Mouse (Mus musculus) liver, embryonic 12.5 days (tissue): ENCODE measurements around the gene Fam57a. TPM values are rescaled to one million over a fixed set of nuclear protein-coding genes. Genes with fewer than 3 reads are reported as not detected.

Experiments used
- ATAC-seq: fragments of 200-750 bp; cut with Nextera tagmentation; 2 replicates; pipeline ENCODE4 v1.8.0; 2017; ENCODE audit warnings: moderate number of reproducible peaks, mild to moderate bottlenecking, moderate library complexity
- H3K27ac ChIP-seq: fragments of 300-500 bp; sonication (generic); 2 replicates; pipeline ENCODE4 v1.5.1; 2016; ENCODE audit warnings: mild to moderate bottlenecking
- H3K27me3 ChIP-seq: fragments of 300-500 bp; sonication (generic); replicated peaks from 2 replicates; pipeline ENCODE4 v1.6.1; 2016; ENCODE audit warnings: mild to moderate bottlenecking, moderate library complexity
- H3K36me3 ChIP-seq: fragments of 300-500 bp; sonication (generic); 2 replicates; pipeline ENCODE4 v1.6.1; 2016; ENCODE audit warnings: mild to moderate bottlenecking, moderate library complexity
- H3K4me1 ChIP-seq: fragments of 300-500 bp; sonication (generic); 2 replicates; pipeline ENCODE4 v1.6.1; 2016
- H3K4me2 ChIP-seq: fragments of 300-500 bp; sonication (generic); 2 replicates; pipeline ENCODE4 v1.6.1; 2016; ENCODE audit warnings: mild to moderate bottlenecking, moderate library complexity
- H3K4me3 ChIP-seq: fragments of 300-500 bp; sonication (generic); 2 replicates; pipeline ENCODE4 v1.5.1; 2016; ENCODE audit warnings: mild to moderate bottlenecking, moderate library complexity
- H3K9ac ChIP-seq: fragments of 300-500 bp; sonication (generic); 2 replicates; pipeline ENCODE4 v1.6.1; 2016; ENCODE audit warnings: mild to moderate bottlenecking, moderate library complexity
- H3K9me3 ChIP-seq: fragments of 300-500 bp; sonication (generic); replicated peaks from 2 replicates; pipeline ENCODE4 v1.6.1; 2016; ENCODE audit warnings: mild to moderate bottlenecking, moderate library complexity
- WGBS: fragments of 180-500 bp; shearing (Covaris S2); methylation state at CpG from one replicate; pipeline ENCODE4 v1.1.7; 2016; ENCODE audit not compliant: insufficient replicate concordance; 5-methylcytosine and 5-hydroxymethylcytosine counted together
- polyA plus RNA-seq: library from polyadenylated mRNA; unstranded; fragments of >200 nt; fragmentation: Nextera tagmentation; extraction: Ambion mirVana; gene quantifications from 2 replicates; pipeline ENCODE4 v1.2.1, GENCODE M21; 2016

Gene Fam57a
- polyA plus RNA-seq: 7.7 and 8.4 TPM in 2 replicates

DNA sequence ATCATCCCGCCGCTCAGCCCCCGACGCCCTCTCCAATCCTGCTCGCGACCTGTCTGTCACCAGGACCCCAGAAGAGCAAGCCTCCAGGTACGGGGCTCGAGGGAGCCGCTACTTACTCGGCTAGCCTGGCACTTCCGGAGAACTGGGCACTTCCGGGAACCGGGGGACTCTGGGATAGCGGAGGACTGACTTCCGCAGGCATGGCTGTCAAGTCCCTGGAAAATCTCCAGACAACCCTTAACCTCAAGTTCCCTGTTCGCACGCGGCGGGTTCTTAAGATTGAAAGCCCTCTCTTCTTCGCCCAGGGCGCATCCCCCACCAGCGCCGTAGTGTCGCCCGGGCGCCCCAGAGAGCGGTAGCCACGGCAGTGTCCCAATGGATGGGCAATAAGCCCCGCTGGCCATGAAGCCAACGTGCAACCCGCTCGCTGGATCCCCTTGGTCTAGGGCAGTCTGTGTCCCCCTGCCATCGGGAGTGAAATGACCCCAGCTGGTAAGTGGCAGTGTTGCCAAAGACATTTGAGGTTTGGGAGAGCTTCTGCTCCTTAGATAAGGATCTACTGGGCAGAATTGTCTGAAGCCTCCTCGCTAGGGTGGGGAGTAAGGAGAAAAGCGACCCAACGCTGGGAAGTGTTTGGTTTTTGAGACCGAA lies at the start of gene Fam57a, which contains the start of gene Vps53:
Fam57a (plus strand) TSS at position 177 of the 651 bp plus-strand sequence.
Vps53 (minus strand) TSS at position 153 of the 651 bp plus-strand sequence.
- 0% methylated on average over 37 of the region's 37 CpGs for WGBS
- H3K36me3 ChIP-seq: peaks cover 18% of the 10 kb centered on the region
- H3K9ac ChIP-seq: peak within 1 kb of the TSS; percentile 84
- no peaks in the 10 kb centered on the region for H3K27me3 ChIP-seq
- H3K4me3 ChIP-seq: peak within 1 kb of the TSS; percentile 94
- peak within 1 kb of the TSS; percentile 78 for H3K27ac ChIP-seq
- peaks cover 17% of the 10 kb centered on the region for H3K4me1 ChIP-seq
- peak within 1 kb of the TSS; percentile 93 for H3K4me2 ChIP-seq
- H3K9me3 ChIP-seq: no peaks in the 10 kb centered on the region
- ATAC-seq: peak; percentile 89

DNA sequence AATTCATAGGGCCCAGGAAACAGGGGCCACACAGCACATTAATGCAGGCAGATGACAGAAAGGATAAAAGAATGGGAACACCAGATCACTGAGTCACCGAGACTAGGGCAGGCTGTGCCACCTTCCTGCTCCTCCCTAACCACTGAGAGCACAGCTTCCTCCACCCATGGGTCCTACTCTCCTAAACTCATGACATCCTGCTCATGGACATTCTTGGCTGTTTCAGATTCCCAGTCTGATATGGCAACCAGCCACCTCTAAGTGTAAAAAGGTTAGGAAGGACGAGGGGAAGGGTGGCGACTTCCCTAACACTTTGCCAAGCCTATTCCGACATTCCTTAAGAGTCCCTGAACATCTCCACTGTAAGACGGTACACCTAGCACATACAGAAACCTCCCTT lies 48.6 kb upstream of the Fam57a start:
- Histone ChIP-seq H3K9ac (no peak overlapping the region), H3K27ac (no peak overlapping the region), H3K4me2 (no peak overlapping the region), H3K4me1 (no peaks in the 10 kb centered on the region), H3K4me3 (no peak overlapping the region), H3K27me3 (no peaks in the 10 kb centered on the region), H3K9me3 (no peaks in the 10 kb centered on the region), H3K36me3 (peaks cover 40% of the 10 kb centered on the region)
- 52% methylated on average over 5 of the region's 5 CpGs for WGBS
- ATAC-seq: no peak

DNA sequence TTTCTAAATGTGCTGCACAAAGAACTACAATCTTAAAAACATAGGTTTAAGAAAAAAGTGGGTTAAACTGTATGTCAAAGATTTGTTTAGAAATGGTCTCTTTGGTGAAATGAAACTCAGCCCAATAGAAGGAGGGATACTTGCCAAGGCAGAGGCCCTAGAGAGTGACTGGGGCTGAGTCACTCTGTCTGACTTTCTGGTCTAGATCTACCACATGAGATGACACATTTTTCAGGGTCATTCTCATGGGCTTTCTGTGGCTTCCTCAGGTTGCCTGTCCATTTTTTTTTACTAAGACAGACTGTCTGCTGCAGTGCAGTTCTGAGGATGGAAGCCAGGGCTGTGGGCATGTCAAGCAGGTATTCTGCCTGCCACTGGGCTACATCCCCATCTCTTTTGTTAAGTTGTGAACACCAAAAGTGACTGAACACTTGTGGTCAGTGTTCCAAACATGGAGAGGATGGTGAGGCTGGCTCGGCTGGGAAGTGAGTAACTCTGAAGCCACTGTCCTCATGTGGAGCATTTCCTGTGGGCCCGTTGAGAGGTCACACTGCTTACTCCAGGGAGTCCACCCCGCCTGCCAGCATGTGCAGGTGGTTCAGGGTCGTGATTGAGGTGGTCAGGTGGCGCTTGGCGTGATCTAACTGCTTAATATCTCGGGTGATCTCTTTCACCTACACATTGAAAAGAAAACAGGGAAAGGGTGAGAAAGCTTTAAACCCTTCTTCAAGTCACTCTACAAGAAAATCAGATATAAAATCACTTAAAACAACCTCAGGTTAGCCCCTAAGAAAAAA lies 43.6 kb upstream of the Fam57a start:
- H3K9ac ChIP-seq: no peak overlapping the region
- H3K9me3 ChIP-seq: no peaks in the 10 kb centered on the region
- 67% methylated on average over 7 of the region's 7 CpGs for WGBS
- H3K36me3 ChIP-seq: peaks cover 46% of the 10 kb centered on the region
- H3K27ac ChIP-seq: no peak overlapping the region
- no peak overlapping the region for H3K4me3 ChIP-seq
- no peak for ATAC-seq
- no peaks in the 10 kb centered on the region for H3K4me1 ChIP-seq
- H3K27me3 ChIP-seq: no peaks in the 10 kb centered on the region
- no peak overlapping the region for H3K4me2 ChIP-seq

DNA sequence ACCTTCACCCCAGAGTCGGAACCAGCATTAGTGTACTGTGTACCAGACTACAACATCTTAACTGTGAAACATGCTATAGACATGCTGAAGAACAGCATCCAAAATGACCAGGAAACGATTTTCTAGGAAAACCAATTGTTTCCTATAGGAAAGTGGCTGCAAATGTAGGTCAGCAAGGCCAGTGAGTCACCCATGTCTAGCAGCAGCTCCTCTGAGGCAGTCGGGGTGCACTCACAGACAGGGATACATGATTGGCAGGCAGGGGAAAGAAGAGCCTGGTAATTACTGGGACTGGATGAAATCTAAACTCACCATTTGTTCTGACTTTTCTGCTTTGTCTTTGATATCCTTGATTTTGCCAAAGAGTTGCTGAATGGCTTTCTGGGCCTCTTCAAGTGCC lies 41.5 kb upstream of the Fam57a start:
- Histone ChIP-seq H3K4me3 (no peak overlapping the region), H3K9ac (no peak overlapping the region), H3K27me3 (no peaks in the 10 kb centered on the region), H3K36me3 (peaks cover 36% of the 10 kb centered on the region), H3K9me3 (no peaks in the 10 kb centered on the region), H3K4me1 (no peaks in the 10 kb centered on the region), H3K27ac (no peak overlapping the region), H3K4me2 (no peak overlapping the region)
- no peak for ATAC-seq
- WGBS: 86% methylated on average over 3 of the region's 3 CpGs

DNA sequence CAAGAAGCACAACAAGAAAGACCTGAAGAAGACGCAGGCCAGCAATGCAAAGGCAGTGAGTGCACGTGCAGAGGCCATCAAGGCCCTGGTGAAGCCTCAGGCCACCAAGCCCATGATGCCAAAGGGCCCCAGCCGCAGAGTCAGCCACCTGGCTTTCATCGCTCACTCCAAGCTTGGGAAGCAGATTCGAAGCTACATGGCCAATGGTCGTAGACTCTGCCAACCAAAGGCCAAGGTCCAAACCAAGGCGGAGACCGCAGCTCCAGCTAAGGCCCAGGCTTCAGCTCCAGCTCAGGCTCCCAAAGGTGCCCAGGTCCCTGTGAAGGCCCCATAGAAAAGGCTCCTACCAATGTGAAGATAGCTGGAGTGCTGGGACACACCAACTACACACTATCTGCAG lies 35.1 kb upstream of the Fam57a start:
- no peak for ATAC-seq
- H3K27ac ChIP-seq: no peak overlapping the region
- no peaks in the 10 kb centered on the region for H3K9me3 ChIP-seq
- no peaks in the 10 kb centered on the region for H3K27me3 ChIP-seq
- WGBS: 80% methylated on average over 8 of the region's 8 CpGs
- H3K36me3 ChIP-seq: no peaks in the 10 kb centered on the region; the same call in 1 of the 2 replicates
- no peak overlapping the region for H3K9ac ChIP-seq
- no peak overlapping the region for H3K4me3 ChIP-seq
- no peak overlapping the region for H3K4me2 ChIP-seq
- no peaks in the 10 kb centered on the region for H3K4me1 ChIP-seq

DNA sequence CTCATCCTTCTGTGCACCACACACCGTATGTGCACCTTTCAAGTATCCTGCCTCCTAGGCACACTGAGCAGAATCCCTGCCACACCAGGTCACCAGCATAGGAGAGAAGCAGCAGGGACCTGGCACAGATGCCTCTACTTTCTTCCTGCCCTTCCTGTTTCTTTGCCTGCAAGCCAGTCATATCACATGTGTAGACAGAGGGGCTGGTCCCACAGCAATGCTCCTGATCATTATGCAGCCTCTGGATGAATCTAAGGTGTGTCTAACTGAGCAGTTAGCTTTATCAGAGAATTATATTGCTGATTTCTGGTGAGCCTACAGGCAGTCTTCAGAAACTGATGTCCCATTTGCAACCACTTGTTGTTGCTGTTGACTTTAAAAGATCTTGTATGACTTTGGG lies 34.3 kb upstream of the Fam57a start:
- no peaks in the 10 kb centered on the region for H3K9me3 ChIP-seq
- ATAC-seq: no peak
- no peak overlapping the region for H3K4me2 ChIP-seq
- no peak overlapping the region for H3K9ac ChIP-seq
- no peak overlapping the region for H3K4me3 ChIP-seq
- H3K27ac ChIP-seq: no peak overlapping the region
- no peaks in the 10 kb centered on the region for H3K27me3 ChIP-seq
- 88% methylated on average over 1 of the region's 1 CpGs for WGBS
- no peaks in the 10 kb centered on the region; the same call in 1 of the 2 replicates for H3K36me3 ChIP-seq
- no peaks in the 10 kb centered on the region for H3K4me1 ChIP-seq

DNA sequence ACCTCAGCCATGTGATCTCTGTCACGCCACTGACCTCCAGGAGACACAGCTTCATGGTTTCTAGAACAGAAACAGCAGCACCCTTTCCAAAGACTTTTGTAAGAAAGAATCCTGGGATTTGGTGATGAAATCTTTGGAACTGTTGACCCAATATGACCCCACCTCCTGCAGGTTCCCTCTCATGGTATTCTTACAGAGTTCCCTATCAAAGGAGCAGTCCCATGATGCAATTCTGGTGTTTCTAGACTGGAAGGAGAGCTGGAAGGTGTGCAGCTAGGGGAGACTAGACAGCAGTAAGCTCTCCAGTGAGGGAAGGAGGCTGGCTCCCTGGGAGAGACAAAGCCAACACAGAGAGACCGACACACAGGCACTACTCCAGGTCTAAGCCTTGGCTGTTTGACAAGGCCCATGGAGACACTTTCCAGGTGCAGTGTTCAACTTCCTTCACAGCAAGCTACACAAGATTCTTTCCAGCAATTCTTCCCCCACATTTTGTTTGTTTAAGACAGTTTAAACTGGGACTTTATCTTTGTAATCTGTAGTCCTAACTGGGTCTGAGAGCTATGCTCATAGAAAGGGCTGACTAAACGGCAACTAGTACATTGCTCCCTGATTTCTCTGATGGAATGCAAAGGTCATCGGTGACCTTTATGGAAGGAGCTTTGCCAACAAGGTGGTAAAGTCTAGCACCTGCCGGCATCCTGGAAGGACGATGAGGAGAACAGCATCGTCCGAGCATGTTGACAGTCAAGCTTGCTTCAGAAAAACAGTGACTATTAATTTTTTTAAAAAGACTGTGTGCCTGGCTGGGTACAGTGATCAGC lies 33.1 kb upstream of the Fam57a start:
- no peak overlapping the region for H3K27ac ChIP-seq
- no peak for ATAC-seq

DNA sequence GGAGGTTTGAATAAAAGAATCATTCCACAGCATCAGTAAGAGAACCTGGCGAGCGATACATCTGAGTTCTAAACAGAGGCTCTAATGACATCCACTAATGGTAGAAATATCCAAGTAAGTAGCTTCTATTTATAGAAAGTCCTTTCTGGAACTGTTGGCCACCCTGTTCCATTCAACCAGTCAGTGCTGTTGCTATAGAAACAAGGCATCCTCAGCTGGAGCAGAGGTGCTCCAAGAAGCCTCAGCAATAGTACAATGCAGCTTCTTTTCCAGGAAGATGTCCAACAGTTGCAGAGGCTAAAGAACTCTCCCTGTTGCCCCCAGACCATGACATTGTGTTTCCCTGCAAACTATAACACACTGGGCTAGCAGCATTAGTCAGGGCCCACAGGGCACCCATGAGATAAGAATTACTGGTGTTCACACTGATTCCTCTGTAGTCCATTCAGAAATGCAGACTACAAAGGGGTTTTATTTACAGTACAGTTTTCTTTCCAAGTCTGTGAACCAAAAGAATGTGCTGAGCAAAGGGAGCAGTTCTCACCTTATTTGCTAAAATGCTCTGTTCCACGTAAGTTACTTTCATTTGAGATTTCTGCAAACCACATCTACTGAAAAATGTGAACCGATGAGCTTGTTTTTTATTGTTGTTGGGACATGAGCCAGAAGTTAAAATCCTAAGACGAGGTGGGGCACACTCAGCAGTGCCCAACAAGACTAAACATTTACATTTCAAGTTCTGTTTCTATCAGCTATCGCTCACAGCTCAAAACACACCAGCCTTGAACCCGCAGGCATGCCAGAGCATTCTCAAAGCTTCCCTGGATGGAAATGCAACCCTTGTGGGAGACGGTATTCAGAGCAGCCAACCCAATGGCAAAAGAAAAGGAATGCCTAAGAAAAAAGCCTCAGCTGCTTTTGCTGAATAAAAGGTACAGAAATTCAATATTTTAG lies 31.1 kb upstream of the Fam57a start:
- 79% methylated on average over 8 of the region's 8 CpGs for WGBS

More for the DNA sequence above, 33.1 kb upstream of the Fam57a start:
- 82% methylated on average over 8 of the region's 8 CpGs for WGBS
- no peak overlapping the region for H3K9ac ChIP-seq
- H3K4me2 ChIP-seq: no peak overlapping the region
- H3K36me3 ChIP-seq: no peaks in the 10 kb centered on the region; the same call in 1 of the 2 replicates
- H3K4me3 ChIP-seq: no peak overlapping the region
- H3K27me3 ChIP-seq: no peaks in the 10 kb centered on the region
- no peaks in the 10 kb centered on the region for H3K4me1 ChIP-seq
- H3K9me3 ChIP-seq: no peaks in the 10 kb centered on the region

DNA sequence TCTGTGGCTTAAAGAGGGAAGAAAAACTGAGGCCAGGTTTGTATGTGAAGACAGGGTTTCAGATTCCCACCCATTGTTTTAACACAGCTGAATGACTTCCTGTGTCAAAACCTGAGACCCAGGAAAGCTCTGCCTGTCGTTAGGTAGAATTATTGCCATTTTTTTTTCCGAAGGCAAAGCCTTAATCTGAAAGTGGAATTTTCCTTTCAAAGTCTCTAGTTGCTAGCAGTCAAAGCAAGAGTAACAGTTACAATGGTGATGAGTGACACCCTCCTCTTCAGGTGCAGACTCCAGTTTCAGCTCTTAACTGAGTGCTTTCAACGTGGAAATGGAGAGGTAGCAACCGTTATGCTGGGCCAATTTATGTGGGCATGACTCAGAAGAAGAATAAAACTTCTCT lies 28.5 kb upstream of the Fam57a start:
- Histone ChIP-seq H3K36me3 (peaks cover 13% of the 10 kb centered on the region), H3K4me1 (no peaks in the 10 kb centered on the region), H3K9me3 (no peaks in the 10 kb centered on the region), H3K9ac (no peak overlapping the region), H3K4me3 (no peak overlapping the region), H3K27ac (no peak overlapping the region), H3K27me3 (no peaks in the 10 kb centered on the region), H3K4me2 (no peak overlapping the region)
- no peak for ATAC-seq
- 61% methylated on average over 4 of the region's 4 CpGs for WGBS

More for the DNA sequence above, 31.1 kb upstream of the Fam57a start:
- H3K4me2 ChIP-seq: no peak overlapping the region
- no peaks in the 10 kb centered on the region; the same call in 1 of the 2 replicates for H3K36me3 ChIP-seq
- no peaks in the 10 kb centered on the region for H3K27me3 ChIP-seq
- no peaks in the 10 kb centered on the region for H3K4me1 ChIP-seq
- H3K4me3 ChIP-seq: no peak overlapping the region
- H3K9ac ChIP-seq: no peak overlapping the region
- no peak overlapping the region for H3K27ac ChIP-seq
- no peak for ATAC-seq
- no peaks in the 10 kb centered on the region for H3K9me3 ChIP-seq

DNA sequence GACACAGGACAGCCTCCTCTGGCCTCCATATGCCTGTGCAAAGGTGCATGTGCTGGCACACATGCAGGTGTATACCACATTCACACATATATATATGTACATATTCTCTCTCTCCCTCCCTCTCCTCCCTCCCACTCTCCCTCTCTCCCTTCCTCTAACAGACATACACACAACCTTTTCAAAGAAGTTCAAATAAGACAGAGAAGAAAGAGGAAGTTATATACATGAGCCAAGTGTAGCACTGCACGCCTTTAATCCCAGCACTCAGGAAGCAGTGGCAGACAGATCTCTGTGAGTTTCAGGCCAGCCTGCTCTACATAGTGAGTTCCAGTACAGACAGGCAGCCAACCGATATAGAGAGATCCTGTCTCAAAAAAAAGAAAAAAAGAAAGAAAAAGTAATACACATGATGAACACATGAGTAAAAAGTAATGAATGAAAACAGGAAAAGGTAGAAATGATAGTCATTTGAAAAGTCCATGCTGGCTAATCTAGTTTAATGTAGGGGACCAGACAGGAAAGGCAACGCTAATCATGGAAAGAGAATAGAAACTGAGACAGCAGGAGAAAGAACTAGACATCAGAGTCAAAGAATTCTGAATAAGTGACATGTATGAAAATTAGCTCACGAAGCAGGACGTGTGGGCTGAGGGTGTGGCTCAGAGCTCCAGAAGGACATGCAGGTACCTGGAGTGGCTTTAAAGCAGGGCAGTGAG lies 26.1 kb upstream of the Fam57a start:
- H3K4me3 ChIP-seq: no peak overlapping the region
- no peak overlapping the region for H3K27ac ChIP-seq
- no peaks in the 10 kb centered on the region for H3K27me3 ChIP-seq
- H3K4me2 ChIP-seq: no peak overlapping the region
- H3K9me3 ChIP-seq: no peaks in the 10 kb centered on the region
- WGBS: 61% methylated on average over 5 of the region's 5 CpGs
- H3K4me1 ChIP-seq: no peaks in the 10 kb centered on the region
- ATAC-seq: no peak
- peaks cover 17% of the 10 kb centered on the region for H3K36me3 ChIP-seq
- no peak overlapping the region for H3K9ac ChIP-seq
